Mouse (Mus musculus) right cerebral cortex, adult 2 months (tissue): ENCODE data around the gene Gm7861.
"Not testable (repeated sequence)": the region's sequence is repeated elsewhere in the genome, so short reads cannot be mapped to it uniquely, and the experiment has no call there.

ENCODE experiments used
- DNase-seq, 2 experiments: peaks; one replicate each; pipeline ENCODE4 v3.0.0; 2021 to 2022; ENCODE audit warnings: low spot score in 2 of 2

The Gm7861 gene

GRCm38 (mm10) chr8:21594408-21594807, at the start of gene Gm7861:
Gene Gm7861 (minus strand): TSS chr8:21594508.
- DNase-seq = not testable (repeated sequence)

- not testable (repeated sequence) for DNase-seq
Measured at GRCm38 (mm10) chr8:21617883-21618282, 23.6 kb upstream of the Gm7861 start, which contains the start of gene Defa26. Gene Defa26 (plus strand): TSS chr8:21618183.

- DNase-seq = not testable (repeated sequence)
Measured at GRCm38 (mm10) chr8:21582706-21583105, 11.6 kb downstream of the Gm7861 start, which contains the start of gene Defa28. Gene Defa28 (plus strand): TSS chr8:21583006.

GRCm38 (mm10) chr8:21565086-21565485, 29.2 kb downstream of the Gm7861 start, which contains the start of gene Defa37:
Gene Defa37 (plus strand): TSS chr8:21565386.
- not testable (repeated sequence) for DNase-seq
